Mouse (Mus musculus): ENCODE results near the gene Tjp2. TPM values are rescaled to one million over a fixed set of nuclear protein-coding genes. Genes with fewer than 3 reads are reported as not detected.

The Tjp2 gene
- total and polyA plus RNA-seq, 2 experiments from 2014 or later = 12.5 to 15.7 TPM

DNA sequence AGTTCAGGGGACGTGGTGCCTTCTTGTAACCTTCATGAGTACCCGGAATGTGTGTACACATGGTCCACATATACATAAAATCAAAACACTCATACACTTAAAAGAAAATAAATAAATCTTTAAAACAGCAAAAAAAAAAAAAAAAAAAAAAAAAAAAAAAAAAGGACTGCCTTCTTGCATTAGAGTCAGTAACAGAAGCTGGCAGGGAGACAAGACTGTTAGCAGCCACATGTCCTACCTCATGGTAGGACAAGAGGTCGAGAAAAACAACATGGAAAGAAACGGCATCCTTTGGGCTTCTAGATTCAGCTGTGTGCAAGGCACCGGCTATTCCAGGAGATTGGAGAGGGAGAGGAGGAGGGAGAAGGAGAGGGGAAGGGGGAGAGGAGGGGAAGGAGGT, 23.0 kb downstream of the Tjp2 start:
- no peak for DNase-seq (ENCODE audit: low spot score)
- Histone ChIP-seq H3K4me2 (ENCODE audit: low read depth, low read length) (no peak overlapping the region), H3K4me3 (ENCODE audit: low read depth, low read length) (no peak overlapping the region), H3K27ac (ENCODE audit: low read depth) (no peak overlapping the region), H3K36me3 (replicated peaks; ENCODE audit: control insufficient read depth, insufficient read depth, low read length) (no peaks in the 10 kb centered on the region), H3K9me3 (replicated peaks; ENCODE audit: control insufficient read depth, low read length) (no peaks in the 10 kb centered on the region), H3K4me1 (ENCODE audit: control insufficient read depth, insufficient read depth) (no peaks in the 10 kb centered on the region), H3K9ac (replicated peaks; ENCODE audit: low read depth, low read length) (no peak overlapping the region), H3K27me3 (ENCODE audit: control insufficient read depth, insufficient read depth, low read length) (no peaks in the 10 kb centered on the region)
- WGBS = 71% methylated on average over 5 of the region's 5 CpGs
- ATAC-seq (ENCODE audit: insufficient read depth, low read depth) = no peak
- TF ChIP-seq EP300 (IDR thresholded peaks at IDR 0.05; ENCODE audit: low read depth) = no peak
- TF ChIP-seq CTCF (IDR thresholded peaks at IDR 0.05; ENCODE audit: low read depth) = no peak

DNA sequence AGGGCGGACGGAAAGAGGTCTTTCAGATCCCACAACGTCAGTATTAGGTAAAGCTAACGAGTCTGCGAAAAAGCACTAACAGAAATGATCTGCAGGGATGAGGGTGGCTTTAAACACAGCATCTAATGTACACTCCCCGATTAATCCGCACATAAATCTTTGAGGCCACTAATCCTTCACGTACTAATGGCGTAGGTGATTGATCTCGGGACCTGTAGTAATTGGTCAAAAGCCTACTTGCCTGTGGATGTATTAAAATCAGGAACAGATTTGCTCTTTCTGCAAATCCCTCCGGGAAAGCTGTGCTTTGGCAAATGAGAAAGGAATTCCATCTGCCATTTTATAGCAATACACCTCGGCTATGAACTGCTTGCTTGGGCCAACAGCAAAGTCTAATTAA, 24.3 kb downstream of the Tjp2 start:
- no peaks in the 10 kb centered on the region for H3K36me3 ChIP-seq (replicated peaks; ENCODE audit: control insufficient read depth, insufficient read depth, low read length)
- DNase-seq (ENCODE audit: low spot score) = no peak
- H3K4me3 ChIP-seq (ENCODE audit: low read depth, low read length) = no peak overlapping the region
- no peak for ATAC-seq (ENCODE audit: insufficient read depth, low read depth)
- no peak for TF ChIP-seq CTCF (IDR thresholded peaks at IDR 0.05; ENCODE audit: low read depth)
- TF ChIP-seq EP300 (IDR thresholded peaks at IDR 0.05; ENCODE audit: low read depth) = no peak
- no peaks in the 10 kb centered on the region for H3K27me3 ChIP-seq (ENCODE audit: control insufficient read depth, insufficient read depth, low read length)
- no peak overlapping the region for H3K27ac ChIP-seq (ENCODE audit: low read depth)
- WGBS = 93% methylated on average over 12 of the region's 12 CpGs
- H3K9me3 ChIP-seq (replicated peaks; ENCODE audit: control insufficient read depth, low read length) = no peaks in the 10 kb centered on the region
- no peak overlapping the region for H3K4me2 ChIP-seq (ENCODE audit: low read depth, low read length)
- peaks cover 5% of the 10 kb centered on the region; the same call in 1 of the 2 replicates for H3K4me1 ChIP-seq (ENCODE audit: control insufficient read depth, insufficient read depth)
- H3K9ac ChIP-seq (replicated peaks; ENCODE audit: low read depth, low read length) = no peak overlapping the region

GRCm38 (mm10) chr19:24198676-24199303, 26.0 kb downstream of the Tjp2 start:
- TF ChIP-seq CTCF (IDR thresholded peaks at IDR 0.05; ENCODE audit: low read depth) (no peak), EP300 (IDR thresholded peaks at IDR 0.05; ENCODE audit: low read depth) (no peak)
- no peak for ATAC-seq (ENCODE audit: insufficient read depth, low read depth)
- no peak overlapping the region for H3K9ac ChIP-seq (replicated peaks; ENCODE audit: low read depth, low read length)
- no peak overlapping the region for H3K4me2 ChIP-seq (ENCODE audit: low read depth, low read length)
- 0 out of 2 replicates have a peak, but pooled peaks cover 4% of the 10 kb centered on the region for H3K9me3 ChIP-seq (replicated peaks; ENCODE audit: control insufficient read depth, low read length)
- H3K4me1 ChIP-seq (ENCODE audit: control insufficient read depth, insufficient read depth) = peaks cover 6% of the 10 kb centered on the region; the same call in 1 of the 2 replicates
- H3K36me3 ChIP-seq (replicated peaks; ENCODE audit: control insufficient read depth, insufficient read depth, low read length) = no peaks in the 10 kb centered on the region
- H3K27me3 ChIP-seq (ENCODE audit: control insufficient read depth, insufficient read depth, low read length) = no peaks in the 10 kb centered on the region
- H3K4me3 ChIP-seq (ENCODE audit: low read depth, low read length) = no peak overlapping the region
- no peak overlapping the region for H3K27ac ChIP-seq (ENCODE audit: low read depth)
- 68% methylated on average over 11 of the region's 11 CpGs for WGBS
- DNase-seq (ENCODE audit: low spot score) = no peak

DNA sequence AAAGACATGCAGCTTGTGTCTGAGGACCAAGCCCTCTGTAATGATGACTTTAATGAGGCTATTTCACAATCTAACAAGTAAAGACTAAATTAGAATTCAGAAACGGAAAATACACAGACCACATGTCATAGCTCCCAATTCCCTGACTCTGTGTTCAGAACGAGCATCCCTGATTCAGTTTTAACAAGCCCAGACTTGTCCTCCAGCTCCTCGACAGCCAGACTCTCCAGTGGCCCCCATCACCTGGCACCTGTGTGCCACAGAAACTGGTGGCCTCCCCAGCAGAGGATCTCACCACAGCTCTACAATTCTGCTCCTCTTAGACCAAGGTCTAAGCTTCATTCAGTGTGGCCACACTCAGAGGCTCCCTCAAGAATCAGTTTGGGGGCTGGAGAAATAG, 27.5 kb downstream of the Tjp2 start:
- Histone ChIP-seq H3K9me3 (replicated peaks; ENCODE audit: control insufficient read depth, low read length) (0 out of 2 replicates have a peak, but pooled peaks cover 4% of the 10 kb centered on the region), H3K27me3 (ENCODE audit: control insufficient read depth, insufficient read depth, low read length) (no peaks in the 10 kb centered on the region), H3K4me1 (ENCODE audit: control insufficient read depth, insufficient read depth) (peaks cover 6% of the 10 kb centered on the region; the same call in 1 of the 2 replicates), H3K4me3 (ENCODE audit: low read depth, low read length) (no peak overlapping the region), H3K36me3 (replicated peaks; ENCODE audit: control insufficient read depth, insufficient read depth, low read length) (no peaks in the 10 kb centered on the region), H3K27ac (ENCODE audit: low read depth) (no peak overlapping the region), H3K4me2 (ENCODE audit: low read depth, low read length) (no peak overlapping the region), H3K9ac (replicated peaks; ENCODE audit: low read depth, low read length) (no peak overlapping the region)
- WGBS = 47% methylated on average over 3 of the region's 3 CpGs
- ATAC-seq (ENCODE audit: insufficient read depth, low read depth) (no peak), DNase-seq (ENCODE audit: low spot score) (no peak)
- TF ChIP-seq CTCF (IDR thresholded peaks at IDR 0.05; ENCODE audit: low read depth) (no peak), EP300 (IDR thresholded peaks at IDR 0.05; ENCODE audit: low read depth) (no peak)

DNA sequence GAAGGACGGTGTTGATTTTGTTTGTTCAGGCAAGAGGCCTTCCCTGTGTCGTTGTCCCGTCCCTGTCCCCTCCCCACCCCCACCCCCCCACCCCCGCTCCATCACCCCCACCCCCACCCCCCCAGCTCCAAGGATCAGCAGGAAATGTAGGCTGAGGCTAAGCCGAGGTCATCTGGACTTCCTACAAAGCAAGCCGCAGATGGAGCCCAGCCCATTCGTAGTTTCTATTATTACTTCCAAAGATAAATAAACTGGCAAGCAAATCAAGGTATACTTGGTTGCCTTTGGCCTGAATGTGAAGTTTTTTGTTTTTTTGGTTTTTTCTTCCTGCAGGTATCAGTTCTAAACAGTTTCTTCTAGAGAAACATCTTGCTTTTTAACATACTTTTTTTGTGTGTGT, 29.6 kb downstream of the Tjp2 start:
- WGBS = 18% methylated on average over 7 of the region's 7 CpGs
- DNase-seq (ENCODE audit: low spot score) (peak; percentile 33), ATAC-seq (ENCODE audit: insufficient read depth, low read depth) (0 out of 2 replicates have a peak, but pooled peaks have one; percentile 33)
- no peaks in the 10 kb centered on the region for H3K36me3 ChIP-seq (replicated peaks; ENCODE audit: control insufficient read depth, insufficient read depth, low read length)
- TF ChIP-seq EP300 (IDR thresholded peaks at IDR 0.05; ENCODE audit: low read depth) (no peak), CTCF (IDR thresholded peaks at IDR 0.05; ENCODE audit: low read depth) (no peak)
- no peak overlapping the region for H3K9ac ChIP-seq (replicated peaks; ENCODE audit: low read depth, low read length)
- 0 out of 2 replicates have a peak overlapping the region, but pooled peaks have one; percentile 6 for H3K4me2 ChIP-seq (ENCODE audit: low read depth, low read length)
- H3K4me3 ChIP-seq (ENCODE audit: low read depth, low read length) = no peak overlapping the region
- H3K27ac ChIP-seq (ENCODE audit: low read depth) = 0 out of 2 replicates have a peak overlapping the region, but pooled peaks have one; percentile 12
- H3K4me1 ChIP-seq (ENCODE audit: control insufficient read depth, insufficient read depth) = peaks cover 6% of the 10 kb centered on the region; the same call in 1 of the 2 replicates
- H3K9me3 ChIP-seq (replicated peaks; ENCODE audit: control insufficient read depth, low read length) = 0 out of 2 replicates have a peak, but pooled peaks cover 4% of the 10 kb centered on the region
- H3K27me3 ChIP-seq (ENCODE audit: control insufficient read depth, insufficient read depth, low read length) = no peaks in the 10 kb centered on the region

All from heart, postnatal 0 days (tissue).